Mouse (Mus musculus) megakaryocyte, embryonic 14.5 days (primary cell): ENCODE measurements around the gene Natd1.

Experiments
- FLI1 ChIP-seq: IDR thresholded peaks from 2 replicates; pipeline ENCODE4 v1.6.1; 2012; ENCODE audit warnings: low read length, inconsistent platforms, mixed read lengths
- GATA1 ChIP-seq: IDR thresholded peaks from 3 replicates; pipeline ENCODE4 v1.6.1; 2012; ENCODE audit warnings: mixed read lengths, low read length, inconsistent platforms, borderline replicate concordance

DNA sequence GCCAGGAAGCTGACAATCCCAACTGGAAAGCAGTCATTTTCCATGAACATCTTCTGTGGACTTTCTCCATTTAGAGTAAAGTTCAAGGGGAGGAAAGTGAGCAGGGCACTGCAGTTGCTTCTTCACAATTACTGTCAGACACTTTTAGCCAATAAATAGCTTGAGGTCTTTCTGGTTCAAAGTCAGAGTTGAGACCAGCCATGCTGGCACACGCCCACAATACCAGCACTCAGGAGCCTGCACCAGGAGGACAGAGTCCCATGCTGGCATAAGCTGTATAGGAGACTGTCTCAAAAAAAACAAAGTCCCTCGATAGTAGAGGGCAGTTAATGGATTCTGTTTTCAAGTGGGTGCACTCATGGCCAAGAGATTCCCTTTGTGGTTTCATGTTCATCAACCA is 48.5 kb downstream of the Natd1 start:
- no peak for TF ChIP-seq GATA1
- no peak for TF ChIP-seq FLI1
